Mouse (Mus musculus) fibroblast of lung, adult 2 months (primary cell): ENCODE results near the gene Tdp1.
A peak's percentile ranks its signal among the peaks of the same experiment; 100 is the strongest.
"Not testable (repeated sequence)": the region's sequence is repeated elsewhere in the genome, so short reads cannot be mapped to it uniquely, and the experiment has no call there.

Experiments
- DNase-seq: peaks from one replicate; pipeline ENCODE4 v3.0.0-alpha.2; 2011; ENCODE audit warnings: low read depth

Gene Tdp1

GRCm38 (mm10) chr12:99958068-99959060 lies 74.0 kb downstream of the Tdp1 start:
- no peak for DNase-seq

- DNase-seq: no peak
These were observed 75.0 kb downstream of the Tdp1 start for GRCm38 (mm10) chr12:99959291-99959690.

- DNase-seq: no peak
These were observed 75.6 kb downstream of the Tdp1 start for GRCm38 (mm10) chr12:99959930-99960329.

GRCm38 (mm10) chr12:99960675-99961074 lies 76.4 kb downstream of the Tdp1 start:
- no peak for DNase-seq

- peak; percentile 26 for DNase-seq
These were observed 80.2 kb downstream of the Tdp1 start, which contains the start of gene Kcnk13 for GRCm38 (mm10) chr12:99964301-99965202. Gene Kcnk13 (plus strand): TSS chr12:99964499.

- no peak for DNase-seq
These were observed 81.1 kb downstream of the Tdp1 start for GRCm38 (mm10) chr12:99965203-99966115.

- no peak for DNase-seq
These were observed 81.9 kb downstream of the Tdp1 start for GRCm38 (mm10) chr12:99966116-99966770.

- no peak for DNase-seq
These were observed 82.6 kb downstream of the Tdp1 start for GRCm38 (mm10) chr12:99966881-99967363.

- DNase-seq: no peak
These were observed 85.6 kb downstream of the Tdp1 start for GRCm38 (mm10) chr12:99969906-99970305.

- not testable (repeated sequence) for DNase-seq
These were observed 87.0 kb downstream of the Tdp1 start for GRCm38 (mm10) chr12:99971205-99971894.

GRCm38 (mm10) chr12:99972825-99973224 lies 88.5 kb downstream of the Tdp1 start:
- DNase-seq: no peak

GRCm38 (mm10) chr12:99973659-99974058 lies 89.3 kb downstream of the Tdp1 start:
- no peak for DNase-seq

GRCm38 (mm10) chr12:99979541-99979940 lies 95.2 kb downstream of the Tdp1 start:
- DNase-seq: no peak

- DNase-seq: no peak
These were observed 102.5 kb downstream of the Tdp1 start for GRCm38 (mm10) chr12:99986797-99987196.

- no peak for DNase-seq
These were observed 103.8 kb downstream of the Tdp1 start for GRCm38 (mm10) chr12:99988144-99988543.

GRCm38 (mm10) chr12:99992362-99992862 lies 108.1 kb downstream of the Tdp1 start:
- DNase-seq: no peak

GRCm38 (mm10) chr12:99993146-99993890 lies 109.0 kb downstream of the Tdp1 start:
- no peak for DNase-seq

GRCm38 (mm10) chr12:99995951-99996350 lies 111.6 kb downstream of the Tdp1 start:
- no peak for DNase-seq

- no peak for DNase-seq
These were observed 115.4 kb downstream of the Tdp1 start for GRCm38 (mm10) chr12:99999726-100000125.
